Mouse (Mus musculus) lung, postnatal 0 days (tissue): ENCODE measurements at regions not wholly inside any gene's neighbourhood (a gene's known extent, or its start where the extent isn't known, plus 50 kb on each side); places are given as distances from the start of the nearest gene placed in this dataset.

ENCODE experiments used
- ATAC-seq: fragments of 200-750 bp; cut with Nextera tagmentation; 2 replicates; pipeline ENCODE4 v1.8.0; 2017; ENCODE audit warnings: moderate library complexity
- DNase-seq: peaks from one replicate; pipeline ENCODE4 v3.0.0-alpha.2; 2016; ENCODE audit warnings: low spot score
- H3K27ac ChIP-seq: fragments of 300-500 bp; sonication (generic); 2 replicates; pipeline ENCODE4 v1.5.1; 2014; ENCODE audit warnings: antibody characterized with exemption, mild to moderate bottlenecking, low read length, mixed read lengths
- H3K27me3 ChIP-seq: fragments of 300-500 bp; sonication (generic); replicated peaks from 2 replicates; pipeline ENCODE4 v1.6.1; 2014; ENCODE audit warnings: low read length, mixed read lengths; ENCODE audit not compliant: insufficient read depth
- H3K36me3 ChIP-seq: fragments of 300-500 bp; sonication (generic); 2 replicates; pipeline ENCODE4 v1.6.1; 2014; ENCODE audit warnings: low read length, mixed read lengths; ENCODE audit not compliant: insufficient read depth
- H3K4me1 ChIP-seq: fragments of 300-500 bp; sonication (generic); 2 replicates; pipeline ENCODE4 v1.6.1; 2014; ENCODE audit warnings: antibody characterized with exemption, low read depth, low read length, mixed read lengths; ENCODE audit not compliant: insufficient read depth
- H3K4me2 ChIP-seq: fragments of 300-500 bp; sonication (generic); replicated peaks from 2 replicates; pipeline ENCODE4 v1.6.1; 2014; ENCODE audit warnings: low read depth, mild to moderate bottlenecking, low read length, moderate library complexity, mixed read lengths
- H3K4me3 ChIP-seq: fragments of 300-500 bp; sonication (generic); 2 replicates; pipeline ENCODE4 v1.5.1; 2014; ENCODE audit warnings: low read depth, low read length
- H3K9ac ChIP-seq: fragments of 300-500 bp; sonication (generic); replicated peaks from 2 replicates; pipeline ENCODE4 v1.6.1; 2014; ENCODE audit warnings: low read depth, mild to moderate bottlenecking
- H3K9me3 ChIP-seq: fragments of 300-500 bp; sonication (generic); 2 replicates; pipeline ENCODE4 v1.6.1; 2016; ENCODE audit warnings: low read length, mixed read lengths
- CTCF ChIP-seq: IDR thresholded peaks from 2 replicates; pipeline ENCODE4 v1.5.1; 2016; ENCODE audit warnings: antibody characterized with exemption, mild to moderate bottlenecking
- EP300 ChIP-seq: IDR thresholded peaks from 2 replicates; pipeline ENCODE4 v1.6.1; 2016; ENCODE audit warnings: antibody characterized with exemption, mild to moderate bottlenecking, control low read depth
- WGBS: fragments of 180-500 bp; shearing (Covaris S2); extraction: QIAGEN DNeasy Blood & Tissue Kit; methylation state at CpG from one replicate; pipeline ENCODE4 v1.1.7; 2014; 5-methylcytosine and 5-hydroxymethylcytosine counted together

DNA sequence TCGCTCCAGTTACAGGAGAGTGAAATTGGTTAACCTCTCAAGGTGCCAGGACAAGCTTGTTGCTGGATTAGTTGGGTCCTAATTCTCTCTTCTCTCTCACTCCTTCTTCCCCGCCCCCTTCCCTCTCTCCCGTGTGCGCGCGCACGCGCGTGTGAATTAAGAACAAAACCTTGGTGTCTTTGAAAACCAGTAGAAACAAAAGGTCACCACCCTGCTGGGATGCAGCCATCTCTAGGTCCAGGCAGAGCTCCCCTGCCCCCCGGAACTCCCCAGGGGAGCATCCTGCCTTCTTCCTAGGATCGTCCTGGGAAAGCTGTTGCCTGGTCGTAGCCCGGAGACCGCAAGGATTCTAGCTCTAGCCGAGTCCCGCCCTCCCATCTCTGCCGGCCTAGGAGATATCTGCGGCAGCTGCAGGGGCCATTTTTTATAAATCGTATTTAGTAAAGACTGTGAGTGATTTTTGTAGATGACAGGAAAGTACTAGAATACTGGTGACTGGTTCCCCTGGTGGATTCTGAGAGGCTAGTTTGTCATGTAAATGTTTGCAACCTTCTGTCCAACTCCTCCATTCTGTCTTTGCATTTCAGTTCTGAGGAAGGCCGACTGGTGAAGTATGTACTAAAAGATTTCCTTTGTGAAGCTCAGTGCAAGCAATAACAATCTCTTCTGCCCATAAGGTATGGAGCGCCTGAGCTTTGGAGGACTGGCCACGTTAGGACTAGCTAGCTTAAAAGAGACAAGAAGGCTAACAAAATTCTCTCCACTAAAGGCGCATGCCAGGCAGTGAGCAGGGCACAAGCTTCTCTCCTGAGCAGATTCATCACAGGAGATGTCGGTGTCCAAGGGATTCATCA lies 195.2 kb downstream of the Enc1 start:
- ATAC-seq: peak; percentile 47
- Histone ChIP-seq H3K4me2 (peak overlapping the region; percentile 62), H3K27me3 (no peaks in the 10 kb centered on the region), H3K36me3 (no peaks in the 10 kb centered on the region), H3K4me3 (peak overlapping the region; percentile 28), H3K9ac (no peak overlapping the region), H3K9me3 (no peaks in the 10 kb centered on the region), H3K27ac (no peak overlapping the region), H3K4me1 (peaks cover 24% of the 10 kb centered on the region)
- DNase-seq: peak; percentile 57
- TF ChIP-seq CTCF (no peak), EP300 (no peak)
- 12% methylated on average over 24 of the region's 24 CpGs for WGBS

DNA sequence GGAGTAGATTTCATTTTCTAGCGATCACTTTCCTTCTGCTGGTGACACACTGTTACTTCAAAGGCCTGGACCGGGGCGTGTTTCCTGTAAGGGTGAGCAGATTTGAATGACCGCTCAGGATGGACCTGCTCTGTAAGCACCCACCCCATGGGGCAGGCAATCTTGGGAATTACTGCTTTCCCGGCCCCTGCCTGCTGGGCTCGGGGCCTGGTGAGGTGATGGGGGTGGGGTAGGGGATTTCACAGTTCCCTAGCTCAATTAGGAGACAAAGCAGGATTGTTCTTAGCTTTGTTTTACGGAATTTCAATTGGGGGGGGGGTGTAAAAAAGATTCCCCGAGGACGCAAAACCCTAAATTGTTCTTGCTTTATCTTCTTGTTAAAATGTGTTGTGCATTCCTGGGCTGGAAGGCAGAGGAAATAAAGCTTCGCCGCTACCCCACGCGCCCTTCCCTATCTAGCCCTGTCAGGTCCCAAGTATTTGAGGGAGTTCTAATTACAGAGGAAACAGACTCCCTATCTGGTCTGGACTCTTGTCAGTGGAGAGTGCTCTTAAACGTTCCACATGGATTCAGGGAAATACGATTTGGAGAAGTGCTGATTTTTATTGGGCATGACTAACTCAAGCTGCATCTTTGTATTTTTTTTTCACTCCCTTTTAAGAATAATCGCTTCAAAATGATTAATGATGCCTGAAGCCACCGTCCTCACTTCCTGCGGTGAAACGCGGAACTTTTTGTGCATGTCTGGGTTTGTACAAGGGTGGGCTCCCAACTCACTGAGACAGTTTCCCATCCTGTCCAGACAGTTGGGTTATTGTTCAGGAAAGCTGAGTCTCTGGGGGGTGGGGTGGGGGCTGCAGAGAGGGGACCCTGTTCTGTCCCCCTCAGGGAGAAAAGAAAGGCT lies 194.3 kb downstream of the Enc1 start:
- Histone ChIP-seq H3K27ac (no peak overlapping the region), H3K4me3 (no peak overlapping the region), H3K27me3 (no peaks in the 10 kb centered on the region), H3K4me1 (peaks cover 24% of the 10 kb centered on the region), H3K4me2 (peak overlapping the region; percentile 62), H3K9me3 (no peaks in the 10 kb centered on the region), H3K9ac (no peak overlapping the region), H3K36me3 (no peaks in the 10 kb centered on the region)
- no peak for TF ChIP-seq EP300
- TF ChIP-seq CTCF: no peak
- DNase-seq (peak; percentile 29), ATAC-seq (peak; percentile 30; the same call in 1 of the 2 replicates)
- 12% methylated on average over 20 of the region's 20 CpGs for WGBS

DNA sequence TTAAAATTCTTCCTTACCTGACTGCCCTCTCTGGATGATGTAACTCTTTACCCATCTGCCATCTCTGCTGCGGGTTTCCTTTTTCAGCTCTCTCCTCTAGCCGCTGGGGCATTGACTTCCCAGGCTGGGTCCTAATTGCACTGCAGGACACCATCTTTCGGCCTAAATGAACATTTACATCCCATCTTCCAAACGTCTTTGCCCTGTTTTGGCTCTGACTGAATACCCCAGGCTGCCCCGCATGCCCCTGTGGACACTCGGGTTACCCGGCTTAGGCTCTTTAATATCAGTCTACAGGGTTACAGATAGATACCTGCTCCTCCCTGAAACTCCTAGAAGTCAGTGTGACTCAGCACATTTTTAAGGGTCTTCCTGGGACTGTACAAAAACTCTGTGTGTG lies 193.3 kb downstream of the Enc1 start:
- DNase-seq (no peak), ATAC-seq (no peak)
- WGBS: 83% methylated on average over 7 of the region's 7 CpGs
- peaks cover 18% of the 10 kb centered on the region for H3K4me1 ChIP-seq
- H3K27ac ChIP-seq: no peak overlapping the region
- H3K27me3 ChIP-seq: no peaks in the 10 kb centered on the region
- TF ChIP-seq EP300: no peak
- no peak for TF ChIP-seq CTCF
- H3K36me3 ChIP-seq: no peaks in the 10 kb centered on the region
- H3K4me3 ChIP-seq: no peak overlapping the region
- H3K9ac ChIP-seq: no peak overlapping the region
- H3K9me3 ChIP-seq: no peaks in the 10 kb centered on the region
- no peak overlapping the region for H3K4me2 ChIP-seq

DNA sequence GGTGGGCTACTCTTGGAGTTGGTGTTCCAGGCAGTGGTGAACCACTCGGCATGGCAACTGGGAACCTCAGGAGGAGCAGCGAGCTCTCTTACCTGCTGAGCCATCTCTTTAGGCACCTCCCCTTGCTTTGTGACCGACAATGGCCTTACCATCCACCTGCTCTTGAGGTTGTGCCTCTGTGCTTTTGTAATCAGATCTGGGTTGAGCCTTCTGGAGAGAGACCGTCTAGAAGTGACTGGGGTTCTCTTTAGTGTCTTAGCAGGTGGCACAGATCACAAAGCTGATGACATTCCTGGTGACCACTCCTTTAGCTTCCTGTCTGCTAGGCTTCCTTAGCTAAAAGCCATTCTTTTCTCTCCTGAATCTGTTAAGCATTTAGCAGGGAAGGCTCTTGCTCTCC lies 191.7 kb downstream of the Enc1 start:
- Histone ChIP-seq H3K27ac (no peak overlapping the region), H3K27me3 (no peaks in the 10 kb centered on the region), H3K9me3 (no peaks in the 10 kb centered on the region), H3K9ac (no peak overlapping the region), H3K4me3 (no peak overlapping the region), H3K4me1 (peaks cover 13% of the 10 kb centered on the region; the same call in 1 of the 2 replicates), H3K36me3 (no peaks in the 10 kb centered on the region), H3K4me2 (no peak overlapping the region)
- TF ChIP-seq CTCF: no peak
- DNase-seq (no peak), ATAC-seq (no peak)
- WGBS: 44% methylated on average over 4 of the region's 4 CpGs

DNA sequence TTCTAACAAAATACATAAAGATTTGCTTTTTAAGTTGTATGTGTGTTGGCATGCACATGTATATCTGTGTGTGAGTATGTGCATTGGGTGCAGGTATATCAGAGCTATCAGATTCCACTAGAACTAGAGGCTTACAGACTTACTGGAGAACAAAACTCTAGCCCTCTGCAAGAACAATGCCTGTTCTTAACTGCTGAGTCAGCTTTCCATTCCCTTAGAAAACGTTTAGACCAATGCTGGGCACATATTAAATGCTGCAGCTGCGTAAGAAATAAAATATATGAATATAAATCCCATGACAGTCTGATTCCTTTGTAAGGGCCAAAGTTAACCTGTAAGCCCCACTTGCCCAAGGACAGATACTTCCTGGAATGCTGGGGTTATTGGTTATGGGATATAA lies 190.0 kb downstream of the Enc1 start:
- WGBS: 59% methylated on average over 2 of the region's 2 CpGs
- no peak for TF ChIP-seq EP300
- no peak for TF ChIP-seq CTCF

GRCm38 (mm10) chr13:97428163-97428562 lies 187.3 kb downstream of the Enc1 start:
- TF ChIP-seq EP300: no peak
- no peaks in the 10 kb centered on the region for H3K36me3 ChIP-seq
- ATAC-seq (no peak), DNase-seq (no peak)
- no peak overlapping the region for H3K9ac ChIP-seq
- 66% methylated on average over 5 of the region's 6 CpGs for WGBS
- no peaks in the 10 kb centered on the region for H3K4me1 ChIP-seq
- H3K4me2 ChIP-seq: no peak overlapping the region
- H3K27me3 ChIP-seq: no peaks in the 10 kb centered on the region
- H3K4me3 ChIP-seq: no peak overlapping the region
- H3K27ac ChIP-seq: no peak overlapping the region
- H3K9me3 ChIP-seq: no peaks in the 10 kb centered on the region

More for the DNA sequence above, 190.0 kb downstream of the Enc1 start:
- no peak for ATAC-seq
- no peak overlapping the region for H3K9ac ChIP-seq
- H3K4me3 ChIP-seq: no peak overlapping the region
- no peaks in the 10 kb centered on the region for H3K9me3 ChIP-seq
- no peak overlapping the region for H3K27ac ChIP-seq
- DNase-seq: no peak
- H3K36me3 ChIP-seq: no peaks in the 10 kb centered on the region
- H3K4me1 ChIP-seq: peaks cover 7% of the 10 kb centered on the region; the same call in 1 of the 2 replicates
- H3K27me3 ChIP-seq: no peaks in the 10 kb centered on the region
- no peak overlapping the region for H3K4me2 ChIP-seq
